Mouse (Mus musculus): ENCODE results near the gene Acer1. TPM values are rescaled to one million over a fixed set of nuclear protein-coding genes. Genes with fewer than 3 reads are reported as not detected.

The Acer1 gene
- not detected in 2 replicates for polyA plus RNA-seq (2014; fragmentation: Nextera tagmentation; extraction: Ambion mirVana)

- Histone ChIP-seq H3K36me3 (ENCODE audit: control insufficient read depth, insufficient read depth, low read length) (no peaks in the 10 kb centered on the region), H3K9ac (ENCODE audit: low read depth, low read length) (no peak within 1 kb of the TSS), H3K4me2 (no peak within 1 kb of the TSS), H3K9me3 (replicated peaks; ENCODE audit: control insufficient read depth, low read length) (no peaks in the 10 kb centered on the region), H3K4me3 (ENCODE audit: low read depth, low read length) (no peak within 1 kb of the TSS), H3K27ac (ENCODE audit: low read depth, low read length) (no peak within 1 kb of the TSS), H3K4me1 (ENCODE audit: control insufficient read depth, insufficient read depth, low read length) (no peaks in the 10 kb centered on the region), H3K27me3 (ENCODE audit: control insufficient read depth, insufficient read depth, low read length) (no peaks in the 10 kb centered on the region)
- 56% methylated on average over 5 of the region's 5 CpGs for WGBS (ENCODE audit: insufficient replicate concordance)
- ATAC-seq (replicated peaks; ENCODE audit: insufficient number of reproducible peaks, low FRiP score, low TSS enrichment), result no peak
Measured at GRCm38 (mm10) chr17:56982013-56982412, at the start of gene Acer1. Gene Acer1 (minus strand): TSS chr17:56982126.

GRCm38 (mm10) chr17:57030931-57031660 lies 49.2 kb upstream of the Acer1 start, which contains the start of gene Khsrp:
Gene Khsrp (minus strand): TSS chr17:57031522.
- no peaks in the 10 kb centered on the region for H3K9me3 ChIP-seq (replicated peaks; ENCODE audit: control insufficient read depth, low read length)
- peak within 1 kb of the TSS; percentile 97 for H3K4me3 ChIP-seq (ENCODE audit: low read depth, low read length)
- peak within 1 kb of the TSS; percentile 98 for H3K4me2 ChIP-seq
- H3K27ac ChIP-seq (ENCODE audit: low read depth, low read length), result peak within 1 kb of the TSS; percentile 96
- no peak for ATAC-seq (replicated peaks; ENCODE audit: insufficient number of reproducible peaks, low FRiP score, low TSS enrichment)
- no peaks in the 10 kb centered on the region for H3K27me3 ChIP-seq (ENCODE audit: control insufficient read depth, insufficient read depth, low read length)
- H3K36me3 ChIP-seq (ENCODE audit: control insufficient read depth, insufficient read depth, low read length), result peaks cover 15% of the 10 kb centered on the region
- peak within 1 kb of the TSS; percentile 98 for H3K9ac ChIP-seq (ENCODE audit: low read depth, low read length)
- peaks cover 13% of the 10 kb centered on the region for H3K4me1 ChIP-seq (ENCODE audit: control insufficient read depth, insufficient read depth, low read length)
- WGBS (ENCODE audit: insufficient replicate concordance), result under 1% methylated on average over 51 of the region's 99 CpGs

GRCm38 (mm10) chr17:57029691-57030090 lies 47.8 kb upstream of the Acer1 start:
- H3K4me3 ChIP-seq (ENCODE audit: low read depth, low read length), result peak overlapping the region; percentile 97
- H3K27me3 ChIP-seq (ENCODE audit: control insufficient read depth, insufficient read depth, low read length), result no peaks in the 10 kb centered on the region
- peaks cover 23% of the 10 kb centered on the region for H3K36me3 ChIP-seq (ENCODE audit: control insufficient read depth, insufficient read depth, low read length)
- no peak for ATAC-seq (replicated peaks; ENCODE audit: insufficient number of reproducible peaks, low FRiP score, low TSS enrichment)
- WGBS (ENCODE audit: insufficient replicate concordance), result 33% methylated on average over 8 of the region's 8 CpGs
- H3K9ac ChIP-seq (ENCODE audit: low read depth, low read length), result peak overlapping the region; percentile 98
- 0 out of 2 replicates have a peak overlapping the region, but pooled peaks have one; percentile 96 for H3K27ac ChIP-seq (ENCODE audit: low read depth, low read length)
- H3K9me3 ChIP-seq (replicated peaks; ENCODE audit: control insufficient read depth, low read length), result no peaks in the 10 kb centered on the region
- H3K4me1 ChIP-seq (ENCODE audit: control insufficient read depth, insufficient read depth, low read length), result peaks cover 13% of the 10 kb centered on the region
- H3K4me2 ChIP-seq, result peak overlapping the region; percentile 98

GRCm38 (mm10) chr17:57027471-57027870 lies 45.5 kb upstream of the Acer1 start:
- Histone ChIP-seq H3K4me1 (ENCODE audit: control insufficient read depth, insufficient read depth, low read length) (peaks cover 13% of the 10 kb centered on the region), H3K4me2 (no peak overlapping the region), H3K36me3 (ENCODE audit: control insufficient read depth, insufficient read depth, low read length) (peaks cover 46% of the 10 kb centered on the region), H3K27ac (ENCODE audit: low read depth, low read length) (no peak overlapping the region), H3K4me3 (ENCODE audit: low read depth, low read length) (no peak overlapping the region), H3K9me3 (replicated peaks; ENCODE audit: control insufficient read depth, low read length) (no peaks in the 10 kb centered on the region), H3K27me3 (ENCODE audit: control insufficient read depth, insufficient read depth, low read length) (no peaks in the 10 kb centered on the region), H3K9ac (ENCODE audit: low read depth, low read length) (no peak overlapping the region)
- 82% methylated on average over 4 of the region's 4 CpGs for WGBS (ENCODE audit: insufficient replicate concordance)
- no peak for ATAC-seq (replicated peaks; ENCODE audit: insufficient number of reproducible peaks, low FRiP score, low TSS enrichment)

GRCm38 (mm10) chr17:57020960-57021359 lies 39.0 kb upstream of the Acer1 start:
- no peak for ATAC-seq (replicated peaks; ENCODE audit: insufficient number of reproducible peaks, low FRiP score, low TSS enrichment)
- H3K36me3 ChIP-seq (ENCODE audit: control insufficient read depth, insufficient read depth, low read length), result peaks cover 43% of the 10 kb centered on the region
- WGBS (ENCODE audit: insufficient replicate concordance), result 87% methylated on average over 5 of the region's 5 CpGs

GRCm38 (mm10) chr17:57019693-57020092 lies 37.8 kb upstream of the Acer1 start:
- Histone ChIP-seq H3K4me1 (ENCODE audit: control insufficient read depth, insufficient read depth, low read length) (no peaks in the 10 kb centered on the region), H3K27me3 (ENCODE audit: control insufficient read depth, insufficient read depth, low read length) (no peaks in the 10 kb centered on the region), H3K9ac (ENCODE audit: low read depth, low read length) (no peak overlapping the region), H3K9me3 (replicated peaks; ENCODE audit: control insufficient read depth, low read length) (no peaks in the 10 kb centered on the region), H3K36me3 (ENCODE audit: control insufficient read depth, insufficient read depth, low read length) (peaks cover 35% of the 10 kb centered on the region), H3K27ac (ENCODE audit: low read depth, low read length) (no peak overlapping the region), H3K4me3 (ENCODE audit: low read depth, low read length) (no peak overlapping the region), H3K4me2 (no peak overlapping the region)
- no peak for ATAC-seq (replicated peaks; ENCODE audit: insufficient number of reproducible peaks, low FRiP score, low TSS enrichment)
- WGBS (ENCODE audit: insufficient replicate concordance), result 70% methylated on average over 2 of the region's 2 CpGs

More at GRCm38 (mm10) chr17:57020960-57021359, 39.0 kb upstream of the Acer1 start:
- Histone ChIP-seq H3K4me1 (ENCODE audit: control insufficient read depth, insufficient read depth, low read length) (no peaks in the 10 kb centered on the region), H3K27me3 (ENCODE audit: control insufficient read depth, insufficient read depth, low read length) (no peaks in the 10 kb centered on the region), H3K9ac (ENCODE audit: low read depth, low read length) (no peak overlapping the region), H3K4me2 (no peak overlapping the region), H3K9me3 (replicated peaks; ENCODE audit: control insufficient read depth, low read length) (no peaks in the 10 kb centered on the region), H3K4me3 (ENCODE audit: low read depth, low read length) (no peak overlapping the region), H3K27ac (ENCODE audit: low read depth, low read length) (no peak overlapping the region)

GRCm38 (mm10) chr17:57012245-57012795 lies 30.4 kb upstream of the Acer1 start:
- Histone ChIP-seq H3K4me1 (ENCODE audit: control insufficient read depth, insufficient read depth, low read length) (peaks cover 5% of the 10 kb centered on the region; the same call in 1 of the 2 replicates), H3K9me3 (replicated peaks; ENCODE audit: control insufficient read depth, low read length) (no peaks in the 10 kb centered on the region), H3K27me3 (ENCODE audit: control insufficient read depth, insufficient read depth, low read length) (no peaks in the 10 kb centered on the region), H3K4me3 (ENCODE audit: low read depth, low read length) (peak overlapping the region; percentile 84), H3K36me3 (ENCODE audit: control insufficient read depth, insufficient read depth, low read length) (0 out of 2 replicates have a peak, but pooled peaks cover 2% of the 10 kb centered on the region), H3K9ac (ENCODE audit: low read depth, low read length) (peak overlapping the region; percentile 84), H3K27ac (ENCODE audit: low read depth, low read length) (peak overlapping the region; percentile 24), H3K4me2 (peak overlapping the region; percentile 95)
- 70% methylated on average over 13 of the region's 13 CpGs for WGBS (ENCODE audit: insufficient replicate concordance)
- no peak for ATAC-seq (replicated peaks; ENCODE audit: insufficient number of reproducible peaks, low FRiP score, low TSS enrichment)

GRCm38 (mm10) chr17:57011236-57012141 lies 29.6 kb upstream of the Acer1 start, which contains the start of the genes Gtf2f1 and Gm17949:
Gene Gtf2f1 (minus strand): TSS chr17:57011288.
Gene Gm17949 (plus strand): TSS chr17:57011469.
- Histone ChIP-seq H3K9me3 (replicated peaks; ENCODE audit: control insufficient read depth, low read length) (no peaks in the 10 kb centered on the region), H3K36me3 (ENCODE audit: control insufficient read depth, insufficient read depth, low read length) (0 out of 2 replicates have a peak, but pooled peaks cover 2% of the 10 kb centered on the region), H3K4me1 (ENCODE audit: control insufficient read depth, insufficient read depth, low read length) (peaks cover 5% of the 10 kb centered on the region; the same call in 1 of the 2 replicates), H3K27ac (ENCODE audit: low read depth, low read length) (peak within 1 kb of the TSS; percentile 84), H3K4me2 (peak within 1 kb of the TSS; percentile 95), H3K4me3 (ENCODE audit: low read depth, low read length) (peak within 1 kb of the TSS; percentile 84), H3K9ac (ENCODE audit: low read depth, low read length) (peak within 1 kb of the TSS; percentile 88), H3K27me3 (ENCODE audit: control insufficient read depth, insufficient read depth, low read length) (no peaks in the 10 kb centered on the region)
- 1% methylated on average over 51 of the region's 51 CpGs for WGBS (ENCODE audit: insufficient replicate concordance)
- peak; percentile 88 for ATAC-seq (replicated peaks; ENCODE audit: insufficient number of reproducible peaks, low FRiP score, low TSS enrichment)
